Mouse (Mus musculus) kidney, postnatal 10 days (tissue): ENCODE results near the gene Pgk2.
"Not testable (repeated sequence)": the region's sequence is repeated elsewhere in the genome, so short reads cannot be mapped to it uniquely, and the experiment has no call there.

ENCODE experiments used
- DNase-seq: peaks from one replicate; pipeline ENCODE4 v3.0.0; 2021; ENCODE audit warnings: mixed read lengths

Gene Pgk2

DNA sequence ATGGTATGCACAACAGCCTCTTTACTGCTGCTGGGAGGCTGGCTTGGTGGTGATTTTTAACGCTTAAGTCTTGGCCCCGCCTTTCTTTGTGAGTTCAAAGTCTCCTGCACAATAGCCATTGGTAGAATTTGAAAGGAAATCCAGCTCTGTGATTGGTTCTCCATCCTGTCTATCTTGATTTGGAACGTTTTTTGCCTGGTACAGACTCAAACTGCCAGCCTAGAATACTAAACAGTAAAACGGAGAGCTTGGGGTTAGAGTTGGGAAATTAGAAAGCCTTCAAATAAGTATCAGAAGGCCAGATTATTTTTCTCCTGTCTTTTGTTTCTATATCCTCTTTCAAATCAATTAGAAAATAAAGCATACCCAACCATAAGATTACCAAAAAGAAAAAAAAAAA, at the start of gene Pgk2:
TSS of gene Pgk2 (minus strand) at position 101 of the 400 bp plus-strand sequence.
- DNase-seq: no peak

DNA sequence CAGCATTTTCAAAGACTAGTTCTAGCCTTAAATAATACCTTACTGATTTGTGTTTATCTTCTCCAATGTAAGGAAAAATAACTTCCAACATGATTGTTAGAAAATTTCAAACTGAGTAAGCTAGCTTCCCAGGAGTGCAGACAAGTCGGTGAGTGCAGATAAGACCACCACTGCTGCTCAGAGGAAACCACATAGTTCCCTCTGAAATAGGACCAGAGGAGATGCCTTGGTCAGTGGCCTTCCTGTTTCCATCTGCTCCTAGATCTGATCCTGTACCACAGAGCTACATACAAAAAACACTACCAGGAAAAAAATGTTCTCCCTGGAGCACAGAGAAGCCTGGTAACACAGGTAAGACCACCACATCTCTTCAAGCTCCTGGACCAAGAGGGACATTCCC, 44.0 kb upstream of the Pgk2 start:
- no peak for DNase-seq

DNA sequence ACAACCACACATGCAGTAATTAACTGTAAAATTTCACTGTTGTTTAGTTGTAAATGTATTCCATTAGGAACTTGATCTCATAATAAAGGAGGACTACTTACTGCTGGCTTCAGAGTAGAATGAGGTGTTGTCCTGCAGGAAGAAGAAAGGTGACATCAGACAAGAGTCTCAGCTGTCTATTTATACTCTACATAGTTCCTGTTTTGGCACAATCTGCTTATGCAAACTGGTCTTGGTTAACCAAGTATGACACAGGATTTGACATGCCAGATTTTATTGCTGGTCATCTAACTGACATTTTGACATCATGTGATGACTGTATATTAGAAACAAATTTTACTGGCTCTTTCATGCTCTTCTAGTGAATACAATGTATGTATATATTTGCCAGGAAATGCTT, 33.7 kb upstream of the Pgk2 start, which contains the start of gene Crisp3:
TSS of gene Crisp3 (minus strand) at position 154 of the 400 bp plus-strand sequence.
- DNase-seq: no peak

DNA sequence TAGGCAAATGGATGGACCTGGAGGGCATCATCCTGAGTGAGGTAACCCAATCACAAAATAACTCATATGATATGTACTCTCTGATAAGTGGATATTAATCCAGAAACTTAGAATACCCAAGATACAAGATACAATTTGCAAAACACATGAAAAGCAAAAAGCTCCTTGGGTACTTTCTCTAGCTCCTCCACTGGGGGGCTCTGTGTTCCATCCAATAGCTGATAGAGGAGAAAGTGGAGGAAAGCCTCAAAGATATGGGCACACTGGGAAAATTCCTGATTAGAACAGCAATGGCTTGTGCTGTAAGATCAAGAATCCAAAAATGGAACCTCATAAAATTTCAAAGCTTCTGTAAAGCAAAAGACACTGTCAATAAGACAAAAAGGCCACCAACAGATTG, 6.6 kb downstream of the Pgk2 start:
- DNase-seq: not testable (repeated sequence)

DNA sequence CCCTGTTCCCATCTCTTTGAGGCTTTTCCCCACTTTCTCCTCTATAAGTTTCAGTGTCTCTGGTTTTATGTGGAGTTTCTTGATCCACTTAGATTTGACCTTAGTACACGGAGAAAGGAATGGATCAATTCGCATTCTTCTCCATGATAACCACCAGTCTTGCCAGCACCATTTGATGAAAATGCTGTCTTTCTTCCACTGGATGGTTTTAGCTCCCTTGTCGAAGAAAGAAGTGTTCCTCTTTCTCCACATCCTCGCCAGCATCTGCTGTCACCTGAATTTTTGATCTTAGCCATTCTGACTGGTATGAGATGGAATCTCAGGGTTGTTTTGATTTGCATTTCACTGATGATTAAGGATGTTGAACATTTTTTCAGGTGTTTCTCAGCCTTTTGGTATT, 18.2 kb downstream of the Pgk2 start:
- not testable (repeated sequence) for DNase-seq

DNA sequence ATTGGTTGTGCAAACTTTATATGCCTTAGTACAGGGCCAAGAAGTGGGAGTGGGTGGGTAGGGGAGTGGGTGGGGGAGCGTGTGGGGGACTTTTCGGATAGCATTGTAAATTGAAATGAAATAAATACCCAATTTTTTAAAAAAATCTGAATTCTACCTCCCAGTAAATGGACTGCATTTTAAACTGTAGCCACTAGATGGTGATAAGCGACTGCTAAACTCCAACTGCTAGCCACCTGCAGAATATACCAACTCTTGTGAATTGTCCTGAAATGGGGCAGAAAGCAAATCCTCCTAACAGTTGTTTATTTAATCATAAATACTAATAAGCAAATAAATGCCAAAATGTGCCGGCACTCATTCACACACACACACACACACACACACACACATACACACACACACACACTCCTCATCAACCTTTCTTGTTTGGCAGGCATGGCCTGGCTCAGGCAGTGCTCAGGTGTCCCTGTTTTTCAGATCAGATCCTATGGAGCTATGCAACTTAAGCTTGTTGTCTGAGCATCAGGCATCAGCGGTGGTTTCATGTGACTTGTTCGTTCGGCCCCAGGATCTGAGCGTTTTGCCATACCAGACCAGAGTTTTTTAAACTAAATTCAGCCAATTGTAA, 50.6 kb downstream of the Pgk2 start:
- DNase-seq: not testable (repeated sequence)
